Mouse (Mus musculus) olfactory bulb, adult 2 months (tissue): ENCODE measurements around the gene Ewsr1. TPM values are rescaled to one million over a fixed set of nuclear protein-coding genes. Genes with fewer than 3 reads are reported as not detected.

Experiments
- H3K27ac ChIP-seq: fragments of 200-500 bp; 2 replicates; pipeline ENCODE4 v1.5.1; 2012; ENCODE audit warnings: low read depth, low read length; ENCODE audit not compliant: insufficient read depth
- H3K4me1 ChIP-seq: fragments of 200-500 bp; 2 replicates; pipeline ENCODE4 v1.6.1; 2012; ENCODE audit warnings: low read length; ENCODE audit not compliant: control insufficient read depth, insufficient read depth
- H3K4me3 ChIP-seq: fragments of 200-500 bp; 2 replicates; pipeline ENCODE4 v1.5.1; 2012; ENCODE audit warnings: mild to moderate bottlenecking, low read depth, low read length, moderate library complexity; ENCODE audit not compliant: insufficient read depth
- CTCF ChIP-seq: fragments of 200-500 bp; IDR thresholded peaks from 2 replicates; pipeline ENCODE4 v1.5.1; 2012; ENCODE audit warnings: low read depth, mild to moderate bottlenecking, low read length, moderate library complexity; ENCODE audit not compliant: insufficient read depth
- POLR2A ChIP-seq: fragments of 200-500 bp; IDR thresholded peaks from 2 replicates; pipeline ENCODE4 v1.6.1; 2012; ENCODE audit warnings: mild to moderate bottlenecking, low read depth, low read length, moderate library complexity; ENCODE audit not compliant: insufficient read depth
- WGBS: fragments of 180-500 bp; shearing (Covaris S2); methylation state at CpG from one replicate; pipeline ENCODE4 v1.1.7; 2018; 5-methylcytosine and 5-hydroxymethylcytosine counted together
- polyA plus RNA-seq: library from polyadenylated mRNA; stranded (reverse); fragments of >200 nt; gene quantifications from 2 replicates; pipeline ENCODE4 v1.2.4, GENCODE M21; 2012; ENCODE audit warnings: low replicate concordance; ENCODE audit not compliant: missing spikeins, insufficient read depth, insufficient read length

The Ewsr1 gene
- polyA plus RNA-seq, 1 experiment, result 1,293 TPM

DNA sequence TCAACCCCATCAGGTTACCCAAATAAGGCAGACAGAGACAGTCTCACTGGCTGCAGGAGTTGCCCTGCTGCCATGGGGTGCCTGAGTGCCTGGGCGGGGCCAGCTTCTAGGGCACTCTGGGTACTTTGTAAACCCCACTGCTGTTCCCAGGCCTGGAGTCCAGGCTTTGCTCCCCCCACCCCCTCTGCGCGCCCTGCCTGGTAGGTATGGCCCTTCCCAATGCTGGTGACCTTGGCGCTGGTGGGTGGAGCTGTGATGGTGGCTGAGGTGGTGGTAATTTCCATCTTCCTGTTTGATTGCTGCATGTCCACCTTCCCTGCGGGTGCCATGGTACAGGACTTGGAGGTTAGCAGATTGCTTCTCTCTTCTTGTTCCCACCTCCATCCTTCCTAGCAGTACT, 58.5 kb downstream of the Ewsr1 start:
- TF ChIP-seq CTCF (no peak), POLR2A (no peak)
- H3K4me1 ChIP-seq, result peaks cover 20% of the 10 kb centered on the region
- no peak overlapping the region for H3K4me3 ChIP-seq
- WGBS, result 92% methylated on average over 5 of the region's 5 CpGs
- peak overlapping the region; percentile 48; the same call in 1 of the 2 replicates for H3K27ac ChIP-seq

DNA sequence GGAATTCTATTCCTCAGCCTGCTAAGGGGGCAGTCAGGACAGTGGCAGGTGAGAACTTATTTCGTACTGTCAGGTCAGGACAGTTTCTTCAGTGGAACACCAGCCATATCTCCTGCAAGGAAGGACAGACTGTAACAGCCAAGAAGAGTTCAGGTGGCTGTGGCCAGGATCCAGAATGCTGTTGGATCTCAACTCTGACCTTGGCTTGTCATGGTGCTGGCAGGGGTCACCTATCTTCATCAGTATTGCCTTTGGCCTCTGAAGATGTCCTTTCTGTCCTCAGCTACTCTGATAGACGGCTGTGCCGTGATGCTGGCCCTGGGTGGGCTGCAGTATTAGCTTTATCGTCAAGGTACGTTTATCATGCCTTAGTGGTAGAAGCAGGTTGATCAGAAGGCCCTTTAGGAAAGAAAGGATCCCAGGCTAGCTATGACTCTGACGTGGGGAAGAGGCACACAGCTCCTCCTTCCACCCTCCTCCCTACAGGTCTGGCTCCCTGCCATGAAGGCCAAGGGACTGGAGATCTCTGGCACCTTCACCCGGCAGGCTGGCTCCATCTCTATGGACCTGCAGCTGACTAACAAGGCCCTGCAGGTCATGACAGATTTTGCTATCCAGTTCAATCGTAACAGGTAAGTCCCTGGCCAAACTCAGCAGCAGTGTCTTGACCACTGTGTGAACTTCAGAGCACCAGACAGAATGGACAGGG, 61.8 kb downstream of the Ewsr1 start:
- Histone ChIP-seq H3K4me1 (peaks cover 19% of the 10 kb centered on the region), H3K4me3 (no peak overlapping the region), H3K27ac (no peak overlapping the region)
- 71% methylated on average over 8 of the region's 8 CpGs for WGBS
- TF ChIP-seq CTCF (no peak), POLR2A (no peak)

DNA sequence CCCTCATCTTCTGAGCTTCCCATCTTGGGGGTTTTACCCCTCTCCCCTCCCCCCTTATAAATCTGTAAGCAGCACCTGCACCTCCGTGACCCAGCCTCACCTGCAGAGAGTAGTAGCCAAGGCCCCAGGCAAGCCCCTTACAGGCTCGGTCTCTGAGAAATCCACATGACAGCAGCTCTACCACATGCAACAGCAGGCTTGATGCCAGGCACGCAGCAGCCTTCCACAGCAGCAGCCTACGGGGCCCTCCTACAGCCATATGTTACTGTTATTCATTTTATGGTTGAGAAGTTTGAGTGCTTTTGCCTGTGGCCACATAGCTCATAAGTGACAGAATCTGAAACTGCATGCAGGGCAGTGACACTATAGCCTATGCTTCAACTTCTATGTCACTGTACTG, 63.6 kb downstream of the Ewsr1 start:
- Histone ChIP-seq H3K27ac (no peak overlapping the region), H3K4me3 (no peak overlapping the region), H3K4me1 (peaks cover under 1% of the 10 kb centered on the region)
- WGBS, result 90% methylated on average over 4 of the region's 4 CpGs
- TF ChIP-seq POLR2A (no peak), CTCF (no peak)

DNA sequence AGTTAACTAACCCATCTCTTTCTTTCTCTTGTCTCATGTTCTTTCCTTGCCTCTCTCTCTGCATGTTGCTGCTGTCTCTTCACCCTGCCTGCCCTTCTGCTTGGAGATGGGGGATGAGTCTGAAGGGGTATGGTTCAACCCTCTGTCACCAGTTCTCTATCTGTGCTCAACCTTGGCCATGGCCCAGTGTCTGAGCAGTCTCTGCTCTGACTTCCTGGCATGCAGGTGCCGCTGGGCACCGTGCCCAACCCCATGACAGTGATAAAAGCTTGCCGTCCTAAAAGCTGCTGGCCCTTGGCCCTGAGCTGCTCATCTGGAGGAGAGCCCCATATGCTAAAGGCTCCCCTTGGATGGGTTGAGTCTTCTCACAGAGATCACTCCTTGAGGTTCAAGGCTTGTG, 65.9 kb downstream of the Ewsr1 start:
- 73% methylated on average over 3 of the region's 3 CpGs for WGBS
- H3K27ac ChIP-seq, result no peak overlapping the region

DNA sequence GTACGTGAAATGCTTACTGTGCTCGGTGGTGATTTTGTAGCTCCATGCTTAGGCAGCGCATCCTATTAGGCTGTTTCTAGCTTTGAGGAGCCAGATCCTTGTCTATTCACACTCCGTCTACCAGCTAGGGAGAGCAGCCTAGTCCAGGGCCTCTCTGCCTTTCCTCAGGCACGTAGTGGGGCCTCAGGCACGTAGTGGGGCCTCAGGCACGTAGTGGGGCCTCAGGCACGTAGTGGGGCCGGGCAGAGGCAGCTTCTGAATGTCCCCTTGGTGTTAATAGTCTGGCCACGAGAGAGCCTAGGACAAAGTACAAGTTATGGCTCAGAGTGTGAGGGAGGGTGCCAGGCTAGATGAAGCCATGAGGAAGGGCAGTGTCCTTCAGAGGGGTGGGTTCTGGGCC, 66.4 kb downstream of the Ewsr1 start:
- TF ChIP-seq CTCF (no peak), POLR2A (no peak)
- no peak overlapping the region for H3K27ac ChIP-seq
- no peaks in the 10 kb centered on the region for H3K4me1 ChIP-seq
- WGBS, result 92% methylated on average over 10 of the region's 10 CpGs
- no peak overlapping the region for H3K4me3 ChIP-seq

More for the DNA sequence above, 65.9 kb downstream of the Ewsr1 start:
- TF ChIP-seq POLR2A (no peak), CTCF (no peak)
- Histone ChIP-seq H3K4me1 (no peaks in the 10 kb centered on the region), H3K4me3 (no peak overlapping the region)

DNA sequence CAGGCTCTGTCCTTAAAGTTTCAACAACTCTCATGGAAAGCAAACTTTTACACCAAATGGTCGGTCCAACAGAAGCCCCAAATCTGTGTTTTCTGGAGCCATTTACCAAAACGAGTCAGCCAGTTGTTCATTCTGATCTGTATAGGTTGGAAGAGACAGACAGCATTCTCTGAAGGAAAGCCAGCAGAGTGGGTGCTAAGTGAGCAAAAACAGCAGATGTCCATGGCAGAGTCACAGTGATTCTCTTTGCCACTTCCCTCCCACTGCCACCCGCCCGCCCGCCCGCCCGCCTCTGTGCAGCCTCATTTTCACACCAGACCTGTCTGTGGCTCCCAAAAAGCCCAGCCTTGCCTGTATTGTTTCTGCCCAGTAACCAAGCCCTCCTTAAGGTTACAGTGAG, 70.8 kb downstream of the Ewsr1 start:
- no peak overlapping the region for H3K27ac ChIP-seq

DNA sequence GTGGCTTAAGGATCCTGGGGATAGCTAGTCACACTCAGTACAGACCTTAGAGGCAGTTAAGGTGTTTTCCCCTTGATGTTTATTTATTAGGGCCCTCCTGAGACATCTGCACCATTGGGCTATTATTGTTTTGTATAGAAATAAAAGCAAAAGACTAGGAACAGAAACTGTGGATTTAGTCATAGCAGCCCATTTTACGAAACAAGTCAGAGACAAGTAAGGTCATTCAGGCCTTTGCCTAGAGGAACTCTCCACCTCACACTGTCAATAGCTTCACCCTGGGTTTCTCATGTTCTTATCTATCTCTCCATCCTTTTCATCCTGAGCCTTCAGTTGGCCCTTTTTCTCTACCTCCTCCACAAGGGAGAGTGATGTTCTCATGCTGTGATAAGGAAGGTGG, 74.0 kb downstream of the Ewsr1 start:
- TF ChIP-seq CTCF, result no peak
- TF ChIP-seq POLR2A, result no peak
- Histone ChIP-seq H3K4me1 (no peaks in the 10 kb centered on the region), H3K27ac (no peak overlapping the region), H3K4me3 (no peak overlapping the region)
- WGBS, result 97% methylated on average over 1 of the region's 1 CpGs

More for the DNA sequence above, 70.8 kb downstream of the Ewsr1 start:
- WGBS, result 80% methylated on average over 7 of the region's 7 CpGs
- H3K4me3 ChIP-seq, result no peak overlapping the region
- TF ChIP-seq POLR2A, result no peak
- no peak for TF ChIP-seq CTCF
- H3K4me1 ChIP-seq, result no peaks in the 10 kb centered on the region

Other genes starting within 250 kb of the Ewsr1 start
- gene Nf2, start 249.7 kb downstream of the Ewsr1 start, polyA plus RNA-seq, result not detected in 2 replicates
- not detected in 2 replicates for gene Nipsnap1, start 225.3 kb downstream of the Ewsr1 start, polyA plus RNA-seq
- not detected in 2 replicates for gene Thoc5, start 203.9 kb downstream of the Ewsr1 start, polyA plus RNA-seq
- gene Nefh, start 151.2 kb downstream of the Ewsr1 start, polyA plus RNA-seq, result not detected in 2 replicates
- gene Ap1b1, start 112.4 kb downstream of the Ewsr1 start, polyA plus RNA-seq, result 603 TPM in 1 of 2 replicates, not detected in the other
- not detected in 2 replicates for gene Rasl10a, start 41.1 kb downstream of the Ewsr1 start, polyA plus RNA-seq
- not detected in 2 replicates for gene Gas2l1, start 33.9 kb downstream of the Ewsr1 start, polyA plus RNA-seq
- not detected in 2 replicates for gene Rhbdd3, start 340 bp downstream of the Ewsr1 start, polyA plus RNA-seq
- gene Emid1, start 53.0 kb upstream of the Ewsr1 start, polyA plus RNA-seq, result not detected in 2 replicates
- 126 TPM in 1 of 2 replicates, not detected in the other for gene Kremen1, start 162.3 kb upstream of the Ewsr1 start, polyA plus RNA-seq